Mouse (Mus musculus): ENCODE results near the gene Adat2. TPM values are rescaled to one million over a fixed set of nuclear protein-coding genes. Genes with fewer than 3 reads are reported as not detected.

The Adat2 gene
- polyA plus RNA-seq (2012; ENCODE audit: insufficient read depth, insufficient read length, missing spikeins), result 4.5 and 5.5 TPM in 2 replicates

- peaks cover 5% of the 10 kb centered on the region; the same call in 1 of the 2 replicates for H3K4me1 ChIP-seq (ENCODE audit: control insufficient read depth, insufficient read depth, low read length)
- no peak for TF ChIP-seq CTCF (IDR thresholded peaks at IDR 0.05; ENCODE audit: low read depth, low read length)
- TF ChIP-seq POLR2A (IDR thresholded peaks at IDR 0.05; ENCODE audit: borderline replicate concordance, low read depth, low read length), result no peak
- H3K4me3 ChIP-seq (ENCODE audit: insufficient read depth, low read length), result peak within 1 kb of the TSS; percentile 69
- no peak within 1 kb of the TSS for H3K27ac ChIP-seq (ENCODE audit: insufficient read depth, low read depth, low read length)
These were observed at the start of gene Adat2, which contains the start of gene Pex3 for GRCm38 (mm10) chr10:13552646-13553497. Gene Adat2, plus strand, starts transcription at chr10:13552894. Gene Pex3, minus strand, starts transcription at chr10:13553142.

GRCm38 (mm10) chr10:13521857-13522256 is 30.8 kb upstream of the Adat2 start:
- Histone ChIP-seq H3K4me1 (ENCODE audit: control insufficient read depth, insufficient read depth, low read length) (peaks cover 3% of the 10 kb centered on the region), H3K27ac (ENCODE audit: insufficient read depth, low read depth, low read length) (no peak overlapping the region), H3K4me3 (ENCODE audit: insufficient read depth, low read length) (no peak overlapping the region)
- TF ChIP-seq POLR2A (IDR thresholded peaks at IDR 0.05; ENCODE audit: borderline replicate concordance, low read depth, low read length), result no peak
- no peak for TF ChIP-seq CTCF (IDR thresholded peaks at IDR 0.05; ENCODE audit: low read depth, low read length)

GRCm38 (mm10) chr10:13528155-13528554 is 24.5 kb upstream of the Adat2 start:
- peaks cover 3% of the 10 kb centered on the region for H3K4me1 ChIP-seq (ENCODE audit: control insufficient read depth, insufficient read depth, low read length)
- no peak overlapping the region for H3K4me3 ChIP-seq (ENCODE audit: insufficient read depth, low read length)
- TF ChIP-seq POLR2A (IDR thresholded peaks at IDR 0.05; ENCODE audit: borderline replicate concordance, low read depth, low read length) (no peak), CTCF (IDR thresholded peaks at IDR 0.05; ENCODE audit: low read depth, low read length) (no peak)
- no peak overlapping the region for H3K27ac ChIP-seq (ENCODE audit: insufficient read depth, low read depth, low read length)

GRCm38 (mm10) chr10:13534751-13535150 is 17.9 kb upstream of the Adat2 start:
- Histone ChIP-seq H3K4me3 (ENCODE audit: insufficient read depth, low read length) (no peak overlapping the region), H3K4me1 (ENCODE audit: control insufficient read depth, insufficient read depth, low read length) (0 out of 2 replicates have a peak, but pooled peaks cover 1% of the 10 kb centered on the region), H3K27ac (ENCODE audit: insufficient read depth, low read depth, low read length) (no peak overlapping the region)
- TF ChIP-seq POLR2A (IDR thresholded peaks at IDR 0.05; ENCODE audit: borderline replicate concordance, low read depth, low read length), result no peak

GRCm38 (mm10) chr10:13536706-13537105 is 16.0 kb upstream of the Adat2 start:
- H3K4me1 ChIP-seq (ENCODE audit: control insufficient read depth, insufficient read depth, low read length), result peaks cover 7% of the 10 kb centered on the region; the same call in 1 of the 2 replicates
- no peak overlapping the region for H3K4me3 ChIP-seq (ENCODE audit: insufficient read depth, low read length)
- TF ChIP-seq CTCF (IDR thresholded peaks at IDR 0.05; ENCODE audit: low read depth, low read length) (no peak), POLR2A (IDR thresholded peaks at IDR 0.05; ENCODE audit: borderline replicate concordance, low read depth, low read length) (no peak)
- H3K27ac ChIP-seq (ENCODE audit: insufficient read depth, low read depth, low read length), result no peak overlapping the region

GRCm38 (mm10) chr10:13539769-13540333 is 12.8 kb upstream of the Adat2 start:
- no peak for TF ChIP-seq POLR2A (IDR thresholded peaks at IDR 0.05; ENCODE audit: borderline replicate concordance, low read depth, low read length)
- no peak for TF ChIP-seq CTCF (IDR thresholded peaks at IDR 0.05; ENCODE audit: low read depth, low read length)
- Histone ChIP-seq H3K4me1 (ENCODE audit: control insufficient read depth, insufficient read depth, low read length) (peaks cover 7% of the 10 kb centered on the region; the same call in 1 of the 2 replicates), H3K4me3 (ENCODE audit: insufficient read depth, low read length) (no peak overlapping the region), H3K27ac (ENCODE audit: insufficient read depth, low read depth, low read length) (no peak overlapping the region)

GRCm38 (mm10) chr10:13541721-13542120 is 11.0 kb upstream of the Adat2 start:
- TF ChIP-seq POLR2A (IDR thresholded peaks at IDR 0.05; ENCODE audit: borderline replicate concordance, low read depth, low read length) (no peak), CTCF (IDR thresholded peaks at IDR 0.05; ENCODE audit: low read depth, low read length) (no peak)
- H3K4me1 ChIP-seq (ENCODE audit: control insufficient read depth, insufficient read depth, low read length), result peaks cover 7% of the 10 kb centered on the region; the same call in 1 of the 2 replicates
- H3K4me3 ChIP-seq (ENCODE audit: insufficient read depth, low read length), result no peak overlapping the region
- H3K27ac ChIP-seq (ENCODE audit: insufficient read depth, low read depth, low read length), result no peak overlapping the region

- TF ChIP-seq CTCF (IDR thresholded peaks at IDR 0.05; ENCODE audit: low read depth, low read length) (no peak), POLR2A (IDR thresholded peaks at IDR 0.05; ENCODE audit: borderline replicate concordance, low read depth, low read length) (no peak)
- peak overlapping the region; percentile 69 for H3K4me3 ChIP-seq (ENCODE audit: insufficient read depth, low read length)
- no peak overlapping the region for H3K27ac ChIP-seq (ENCODE audit: insufficient read depth, low read depth, low read length)
- H3K4me1 ChIP-seq (ENCODE audit: control insufficient read depth, insufficient read depth, low read length), result peaks cover 5% of the 10 kb centered on the region; the same call in 1 of the 2 replicates
These were observed 848 bp downstream of the Adat2 start for GRCm38 (mm10) chr10:13553498-13553985.

- H3K4me1 ChIP-seq (ENCODE audit: control insufficient read depth, insufficient read depth, low read length), result peaks cover 5% of the 10 kb centered on the region; the same call in 1 of the 2 replicates
- no peak for TF ChIP-seq POLR2A (IDR thresholded peaks at IDR 0.05; ENCODE audit: borderline replicate concordance, low read depth, low read length)
- no peak for TF ChIP-seq CTCF (IDR thresholded peaks at IDR 0.05; ENCODE audit: low read depth, low read length)
- H3K4me3 ChIP-seq (ENCODE audit: insufficient read depth, low read length), result no peak overlapping the region
- H3K27ac ChIP-seq (ENCODE audit: insufficient read depth, low read depth, low read length), result no peak overlapping the region
These were observed 1.6 kb downstream of the Adat2 start for GRCm38 (mm10) chr10:13554316-13554715.

Data from bone marrow macrophage, adult 2 months (primary cell).